Mouse (Mus musculus) MEL (cell line): ENCODE results near the gene Gstp3.

Experiments
- BHLHE40 ChIP-seq: IDR thresholded peaks from 2 replicates; pipeline ENCODE4 v1.6.1; 2012; ENCODE audit warnings: low read depth, mild to moderate bottlenecking, inconsistent platforms, low read length, improper control_type of control experiment, borderline replicate concordance
- CTCF ChIP-seq, 3 experiments: IDR thresholded peaks in 2 of 3; conservative IDR thresholded peaks in 1 of 3; 2 replicates each; pipeline ENCODE4 v1.5.1; 2011 to 2012; ENCODE audit warnings: low read length in 3 of 3, low read depth in 2 of 3, mild to moderate bottlenecking in 2 of 3, improper control_type of control experiment in 1 of 3, inconsistent platforms in 1 of 3, mixed read lengths in 1 of 3, moderate library complexity in 1 of 3; ENCODE audit not compliant: control insufficient read depth in 1 of 3, insufficient read depth in 1 of 3, poor library complexity in 1 of 3, severe bottlenecking in 1 of 3
- ETS1 ChIP-seq: IDR thresholded peaks from 2 replicates; pipeline ENCODE4 v1.6.1; 2012; ENCODE audit warnings: low read depth, mild to moderate bottlenecking, inconsistent platforms, low read length, improper control_type of control experiment, moderate library complexity
- GATA1 ChIP-seq: IDR thresholded peaks from 2 replicates; pipeline ENCODE4 v1.6.1; 2011; ENCODE audit warnings: low read depth, low read length, improper control_type of control experiment
- JUND ChIP-seq: IDR thresholded peaks from 2 replicates; pipeline ENCODE4 v1.6.1; 2011; ENCODE audit warnings: low read depth, mild to moderate bottlenecking, improper control_type of control experiment, low read length
- MEF2A ChIP-seq: IDR thresholded peaks from 2 replicates; pipeline ENCODE4 v1.6.1; 2014; ENCODE audit warnings: low read depth, mild to moderate bottlenecking, inconsistent platforms, low read length, improper control_type of control experiment; ENCODE audit not compliant: poor library complexity, insufficient replicate concordance, severe bottlenecking; ENCODE audit errors: extremely low read depth
- MYB ChIP-seq: IDR thresholded peaks from 2 replicates; pipeline ENCODE4 v1.6.1; 2011; ENCODE audit warnings: mild to moderate bottlenecking, low read depth, low read length, improper control_type of control experiment
- MYC ChIP-seq: IDR thresholded peaks from 2 replicates; pipeline ENCODE4 v1.6.1; 2011; ENCODE audit warnings: low read depth, mild to moderate bottlenecking, low read length, improper control_type of control experiment, moderate library complexity
- POLR2A ChIP-seq, 2 experiments: IDR thresholded peaks; 2 replicates each; pipeline ENCODE4 v1.6.1; 2011 to 2012; ENCODE audit warnings: low read length in 2 of 2, mild to moderate bottlenecking in 2 of 2, control low read depth in 1 of 2, improper control_type of control experiment in 1 of 2, low read depth in 1 of 2, moderate library complexity in 1 of 2; ENCODE audit not compliant: control insufficient read depth in 1 of 2, insufficient read depth in 1 of 2, poor library complexity in 1 of 2
- TAL1 ChIP-seq: IDR thresholded peaks from 2 replicates; pipeline ENCODE4 v1.6.1; 2012; ENCODE audit warnings: mild to moderate bottlenecking, inconsistent platforms, low read length, moderate library complexity, mixed read lengths
- ZC3H11A ChIP-seq: IDR thresholded peaks from 2 replicates; pipeline ENCODE4 v1.6.1; 2012; ENCODE audit warnings: low read depth, mild to moderate bottlenecking, inconsistent platforms, low read length, improper control_type of control experiment

DNA sequence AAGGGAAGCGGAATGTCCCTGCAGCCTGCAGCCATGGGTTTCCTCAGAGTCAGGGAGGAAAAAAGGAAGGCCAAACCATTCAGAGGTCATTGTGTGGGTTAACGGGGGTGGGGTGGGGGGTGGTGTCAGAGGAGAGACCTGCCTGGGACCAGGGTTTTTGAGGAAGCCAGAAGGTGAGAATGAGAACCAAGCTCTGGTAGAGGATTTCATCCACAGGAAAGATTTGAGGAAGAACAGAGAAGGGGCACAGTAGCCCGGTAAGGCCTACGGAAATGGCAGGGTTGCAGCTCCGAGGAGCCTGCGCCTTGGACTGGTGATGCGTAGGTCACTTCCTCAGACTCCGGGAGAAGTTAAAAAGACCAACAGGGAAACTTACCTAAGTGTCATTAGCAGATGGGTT is 11.4 kb upstream of the Gstp3 start:
- TF ChIP-seq MYB: no peak
- no peak for TF ChIP-seq CTCF (IDR thresholded peaks at IDR 0.05 in 2 of 3, conservative IDR thresholded peaks at IDR 0.05 in 1 of 3; ENCODE audit: control insufficient read depth in 1 of 3, insufficient read depth in 1 of 3, low read depth in 2 of 3, low read length in 3 of 3, poor library complexity in 1 of 3, severe bottlenecking in 1 of 3)
- TF ChIP-seq MYC: no peak
- TF ChIP-seq ETS1: no peak
- TF ChIP-seq BHLHE40: no peak
- no peak for TF ChIP-seq ZC3H11A
- TF ChIP-seq POLR2A (IDR thresholded peaks at IDR 0.05; ENCODE audit: control insufficient read depth in 1 of 2, insufficient read depth in 1 of 2, low read depth in 1 of 2, low read length in 2 of 2, poor library complexity in 1 of 2): no peak
- TF ChIP-seq GATA1: no peak
- TF ChIP-seq TAL1: no peak
- no peak for TF ChIP-seq JUND
- TF ChIP-seq MEF2A: no peak
